Mouse (Mus musculus) granulocyte monocyte progenitor cell, adult 5-6 weeks (primary cell): ENCODE data around the gene Rnf213. TPM values are rescaled to one million over a fixed set of nuclear protein-coding genes. Genes with fewer than 3 reads are reported as not detected.

Source experiments
- ATAC-seq: replicated peaks from 2 replicates; pipeline ENCODE4 v1.8.0; 2016; ENCODE audit warnings: mild to moderate bottlenecking, moderate TSS enrichment, inconsistent platforms; ENCODE audit not compliant: poor library complexity, severe bottlenecking
- total RNA-seq, 2 experiments: library from RNA; stranded (forward) in 1 of 2; stranded (reverse) in 1 of 2; fragments of 200-712, 200-1000 nt in 1 of 2; fragments of >200 nt in 1 of 2; fragmentation: Nextera tagmentation in 1 of 2; gene quantifications; 2 replicates each; pipeline ENCODE4 v1.2.3; 2014 to 2017

The Rnf213 gene
- total RNA-seq, 2 experiments from 2014 or later = 40.5 to 57.7 TPM

- peak; percentile 33 for ATAC-seq
These were observed 3.0 kb upstream of the Rnf213 start for GRCm38 (mm10) chr11:119389851-119390270.

DNA sequence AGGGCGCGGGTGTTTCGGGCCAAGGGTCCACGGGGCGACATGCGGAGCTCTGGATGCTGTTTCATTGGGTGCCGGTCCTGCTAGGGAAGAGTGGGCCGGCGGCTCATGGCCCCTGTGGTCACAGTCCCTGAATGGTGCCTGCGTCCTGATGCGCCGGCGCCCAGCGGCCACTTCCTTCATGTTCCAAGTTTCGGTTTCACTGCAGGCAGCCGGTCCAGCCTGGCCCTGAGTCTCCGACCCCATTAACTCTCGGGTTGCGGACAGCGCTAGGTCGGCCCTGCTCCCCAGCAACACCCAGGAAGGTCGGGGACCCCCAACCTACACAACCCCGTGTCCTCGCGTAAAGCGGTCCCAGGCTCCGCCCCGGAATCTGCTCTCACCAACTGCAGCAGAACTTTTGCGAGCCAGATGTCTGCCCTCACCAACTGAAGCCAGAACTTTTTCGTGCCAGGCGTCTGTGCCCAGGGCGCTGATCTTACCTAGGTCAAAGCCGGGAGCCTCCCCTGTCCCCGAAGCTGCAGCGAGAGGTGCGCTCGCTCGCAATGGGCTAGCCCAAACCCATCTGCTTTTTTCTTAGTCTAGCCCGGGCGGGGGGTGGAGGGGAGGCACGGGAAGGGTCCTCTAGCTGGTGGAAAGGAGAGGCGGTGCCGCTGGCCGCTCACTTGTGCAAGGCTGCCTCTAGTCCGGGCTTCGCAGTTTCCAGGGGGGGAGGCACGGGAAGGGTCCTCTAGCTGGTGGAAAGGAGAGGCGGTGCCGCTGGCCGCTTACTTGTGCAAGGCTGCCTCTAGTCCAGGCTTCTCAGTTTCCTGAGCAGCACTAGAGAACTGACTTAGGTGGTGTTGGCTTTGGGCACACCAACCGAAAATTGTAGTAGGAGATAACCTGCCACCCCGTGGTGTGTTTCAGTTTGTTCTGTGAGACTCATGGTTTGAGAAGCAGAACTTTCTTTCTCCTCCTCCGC is 2.3 kb upstream of the Rnf213 start:
- peak; percentile 57 for ATAC-seq

- no peak for ATAC-seq
These were observed 1.4 kb upstream of the Rnf213 start for GRCm38 (mm10) chr11:119391386-119392000.

DNA sequence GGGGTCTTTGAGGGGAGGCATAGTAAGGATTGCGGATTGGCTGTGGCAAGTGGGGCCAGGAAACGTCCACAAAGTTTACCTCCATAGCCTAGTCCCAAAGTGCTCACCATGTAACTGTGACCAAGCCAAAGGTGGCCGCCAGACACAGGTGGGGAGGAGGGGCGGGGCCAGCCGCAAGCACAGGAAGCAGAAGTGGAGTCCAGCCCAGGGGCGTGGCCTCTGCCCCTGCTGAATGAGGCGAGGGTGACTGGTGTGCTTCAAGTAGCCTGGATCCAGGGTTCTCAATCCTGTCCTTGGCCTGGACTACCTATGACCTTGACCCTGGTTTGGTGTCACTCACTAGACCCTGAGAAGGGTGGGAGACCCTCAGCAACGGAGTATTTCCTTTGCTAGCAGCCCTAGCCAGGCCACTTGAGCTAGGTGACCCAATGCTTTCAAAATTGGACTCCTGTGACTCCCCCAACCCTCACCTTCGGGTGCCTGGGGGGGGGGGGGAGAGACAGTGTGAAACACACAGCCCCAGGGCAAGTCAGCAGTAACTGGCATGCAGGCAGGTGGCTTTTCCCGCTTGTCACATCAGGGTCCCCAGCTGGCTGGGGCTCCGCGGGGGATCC is 792 bp upstream of the Rnf213 start:
- peak; percentile 26 for ATAC-seq

DNA sequence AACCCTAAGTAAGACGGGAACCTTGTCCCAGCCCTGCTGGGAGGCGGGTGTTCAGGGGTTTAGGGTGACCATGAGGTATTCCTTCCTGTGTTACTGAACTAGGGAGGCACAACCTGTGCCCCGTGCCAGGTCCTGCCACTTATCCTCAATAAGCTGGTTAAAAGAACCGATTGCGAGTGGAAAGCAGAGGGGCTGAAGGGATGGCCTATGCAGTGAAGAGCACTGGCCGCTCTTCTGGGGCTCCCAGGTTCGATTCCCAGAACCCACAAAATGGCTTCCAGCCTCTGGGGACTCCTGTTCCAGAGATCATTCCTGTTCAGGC is 544 bp downstream of the Rnf213 start:
- ATAC-seq = no peak

DNA sequence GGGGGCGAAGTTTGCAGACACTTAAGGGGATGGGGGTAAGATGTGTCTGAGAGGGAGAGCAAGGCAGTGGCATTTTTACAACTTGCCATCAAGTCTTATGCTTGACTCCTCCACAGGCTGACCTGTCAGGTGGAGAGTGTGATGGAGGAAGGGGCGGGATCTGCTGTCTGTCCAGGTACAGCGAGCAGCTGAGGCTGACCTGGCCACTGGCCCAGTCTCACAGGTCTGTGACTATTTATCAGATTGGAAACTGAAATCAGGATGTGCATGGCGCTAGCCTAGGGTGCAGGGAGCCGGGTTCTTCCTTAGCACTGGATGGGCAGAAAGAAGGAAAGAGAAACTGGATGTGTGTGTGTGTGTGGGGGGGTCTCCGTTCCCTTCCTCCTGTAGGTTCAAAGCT is 1.3 kb downstream of the Rnf213 start:
- no peak for ATAC-seq

GRCm38 (mm10) chr11:119395394-119395793 is 2.5 kb downstream of the Rnf213 start:
- ATAC-seq = no peak

GRCm38 (mm10) chr11:119395931-119396330 is 3.0 kb downstream of the Rnf213 start:
- no peak for ATAC-seq

DNA sequence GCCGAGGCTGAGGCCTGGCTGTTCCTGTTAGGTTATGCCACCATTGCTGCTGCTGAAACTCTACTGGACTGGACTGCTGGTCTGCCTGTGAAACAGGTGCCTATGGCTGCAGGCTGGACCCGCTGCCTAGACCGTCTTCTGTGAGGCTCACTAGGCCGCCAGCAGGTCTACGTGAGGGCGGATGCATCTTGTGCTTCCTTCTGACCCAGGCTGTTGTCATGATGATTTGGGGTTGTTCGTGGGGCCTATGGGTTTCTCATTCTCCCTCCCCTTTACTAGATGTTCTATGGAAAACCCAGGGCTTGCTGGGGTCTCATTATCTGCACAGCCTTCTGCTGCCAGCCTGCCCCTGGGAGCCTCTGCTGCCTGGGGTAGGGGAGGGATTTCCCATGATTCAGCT is 3.6 kb downstream of the Rnf213 start:
- ATAC-seq = no peak

DNA sequence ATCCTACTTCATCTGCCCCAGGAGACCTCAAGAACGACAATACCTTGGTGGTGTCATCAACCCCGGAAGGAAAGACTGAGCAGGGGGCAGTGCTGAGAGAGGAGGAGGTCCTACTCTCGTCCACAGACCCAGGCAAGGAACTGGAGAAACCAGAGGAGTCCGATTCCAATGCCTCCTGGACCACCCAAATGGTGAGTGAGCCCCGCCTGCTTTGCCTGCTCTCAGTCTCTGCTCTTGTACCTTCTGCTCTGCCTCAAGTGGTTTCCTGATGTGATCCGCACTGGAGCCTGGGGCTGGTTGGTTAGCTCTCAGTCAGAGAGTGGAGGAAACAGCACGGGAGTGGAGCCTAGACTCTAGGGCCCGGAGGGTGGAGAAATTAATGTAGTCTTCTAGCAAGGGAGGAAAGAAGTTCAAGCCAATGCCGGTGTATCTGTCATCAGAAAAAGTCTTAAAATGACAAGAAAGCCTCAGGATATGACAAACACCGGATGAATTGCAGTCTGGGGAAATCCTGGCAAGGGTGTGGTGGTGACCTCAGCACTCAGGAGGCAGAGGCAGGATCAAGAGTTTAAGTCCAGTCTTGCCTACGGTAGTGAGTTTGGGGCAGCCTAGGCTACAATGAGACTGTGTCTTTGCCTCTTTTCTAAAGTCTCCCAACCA is 9.7 kb downstream of the Rnf213 start:
- no peak for ATAC-seq

- ATAC-seq = peak; percentile 67
These were observed 11.7 kb downstream of the Rnf213 start for GRCm38 (mm10) chr11:119404627-119405026.

- no peak for ATAC-seq
These were observed 14.5 kb downstream of the Rnf213 start for GRCm38 (mm10) chr11:119407381-119407780.

DNA sequence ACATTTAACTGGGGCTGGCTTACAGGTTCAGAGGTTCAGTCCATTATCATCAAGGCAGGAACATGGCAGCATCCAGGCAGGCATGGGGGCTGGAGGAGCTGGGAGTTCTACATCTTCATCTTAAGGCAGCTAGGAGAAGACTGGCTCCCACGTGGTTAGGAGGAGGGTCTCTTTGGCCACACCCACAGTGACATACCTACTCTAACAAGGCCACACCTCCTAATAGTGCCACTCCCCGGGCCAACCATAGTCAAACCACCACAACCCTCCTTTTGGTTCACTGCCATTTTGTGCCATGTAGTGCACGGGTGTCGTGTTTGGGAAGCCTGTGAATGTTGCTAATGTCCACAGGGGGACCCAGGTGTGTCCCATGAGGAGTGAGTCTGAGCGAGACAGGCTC is 15.1 kb downstream of the Rnf213 start:
- no peak for ATAC-seq

DNA sequence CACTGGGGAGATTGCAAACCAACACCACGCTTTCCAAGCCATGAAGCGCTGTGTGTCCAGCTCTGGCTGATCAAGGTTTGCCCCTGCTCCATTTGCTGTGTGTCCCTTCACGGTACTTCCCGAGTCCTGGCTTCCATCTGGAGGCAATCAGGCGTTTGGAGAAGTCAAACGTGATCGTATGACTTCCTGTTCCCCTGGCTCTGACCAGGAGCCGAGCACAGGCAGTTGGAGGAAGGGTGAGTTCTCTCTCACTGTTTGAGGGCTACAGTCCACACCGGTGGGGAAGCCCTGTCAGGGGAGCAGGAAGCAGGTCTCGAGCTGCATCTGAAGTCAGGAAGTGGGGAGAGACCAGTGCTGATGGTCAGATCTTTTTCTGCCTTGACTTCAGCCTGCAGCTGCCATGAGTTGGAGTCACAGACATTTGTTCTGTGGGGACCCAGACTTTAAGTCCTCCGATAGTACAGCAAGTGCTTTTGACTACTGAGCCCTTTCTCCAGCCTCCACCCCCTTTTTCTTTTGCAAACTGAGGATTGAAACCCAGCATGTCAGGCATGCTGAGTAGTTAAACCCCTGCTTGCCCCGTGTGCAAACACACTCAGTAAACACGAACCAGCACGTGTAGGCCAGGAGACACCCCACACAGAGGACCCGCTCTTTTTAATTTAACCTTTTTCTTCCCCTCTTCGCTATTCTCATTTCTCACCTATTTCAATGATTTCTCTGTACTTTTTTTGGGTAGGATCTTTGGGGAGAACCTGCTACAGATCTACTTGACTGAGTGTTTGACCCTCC is 26.6 kb downstream of the Rnf213 start:
- peak; percentile 87 for ATAC-seq

GRCm38 (mm10) chr11:119420426-119420825 is 27.5 kb downstream of the Rnf213 start:
- no peak for ATAC-seq

GRCm38 (mm10) chr11:119427431-119427830 is 34.5 kb downstream of the Rnf213 start:
- ATAC-seq = no peak

- ATAC-seq = no peak
These were observed 35.1 kb downstream of the Rnf213 start for GRCm38 (mm10) chr11:119427986-119428385.

DNA sequence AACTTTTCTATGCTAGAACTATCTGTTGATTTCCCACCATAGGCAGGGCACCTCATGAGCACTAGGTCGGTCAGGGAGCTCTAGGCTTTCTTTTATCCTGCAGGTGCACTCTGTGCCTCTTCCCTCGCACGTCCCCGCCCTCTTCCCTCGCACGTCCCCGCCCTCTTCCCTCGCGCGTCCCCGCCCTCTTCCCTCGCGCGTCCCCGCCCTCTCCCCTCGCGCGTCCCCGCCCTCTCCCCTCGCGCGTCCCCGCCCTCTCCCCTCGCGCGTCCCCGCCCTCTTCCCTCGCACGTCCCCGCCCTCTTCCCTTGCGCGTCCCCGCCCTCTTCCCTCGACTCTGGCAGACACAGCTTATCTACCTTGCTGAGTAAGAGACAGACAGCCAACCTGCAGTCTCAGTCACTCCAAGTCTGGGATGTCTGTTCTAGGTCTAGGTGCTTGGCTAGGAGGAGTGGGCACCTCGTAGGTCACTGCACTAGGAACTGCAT is 35.8 kb downstream of the Rnf213 start:
- peak; percentile 97 for ATAC-seq

DNA sequence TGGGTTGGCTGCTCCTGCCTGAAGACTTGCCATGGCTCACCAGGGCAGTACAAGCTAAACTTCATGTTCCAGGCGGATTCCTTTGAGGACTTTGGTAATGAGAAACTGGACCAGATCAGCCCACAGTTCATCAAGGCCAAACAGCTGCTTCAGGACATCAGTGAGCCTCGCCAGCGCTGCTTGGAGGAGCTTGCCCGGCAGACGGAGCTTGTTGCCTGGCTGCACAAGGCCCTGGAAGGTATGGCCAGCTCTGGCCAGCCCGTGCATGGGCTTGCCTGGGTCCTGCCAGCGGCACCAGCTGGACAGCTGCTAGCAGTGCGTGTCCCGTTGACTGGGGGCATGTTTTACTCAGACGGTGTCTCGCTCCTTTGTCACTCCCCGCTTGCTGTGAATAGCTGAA is 38.6 kb downstream of the Rnf213 start:
- ATAC-seq = no peak

GRCm38 (mm10) chr11:119432706-119433105 is 39.8 kb downstream of the Rnf213 start:
- ATAC-seq = no peak
